Mouse (Mus musculus) CH12F3 (cell line): ENCODE results near the gene Gmip.

Experiments used
- in situ Hi-C: fragments of 300-500 bp; cut with MboI; formaldehyde crosslinking; loops from 2 replicates; pipeline ENCODE4 v1.14.3; 2020; ENCODE audit warnings: low sequenced_read_pairs

The Gmip gene

DNA sequence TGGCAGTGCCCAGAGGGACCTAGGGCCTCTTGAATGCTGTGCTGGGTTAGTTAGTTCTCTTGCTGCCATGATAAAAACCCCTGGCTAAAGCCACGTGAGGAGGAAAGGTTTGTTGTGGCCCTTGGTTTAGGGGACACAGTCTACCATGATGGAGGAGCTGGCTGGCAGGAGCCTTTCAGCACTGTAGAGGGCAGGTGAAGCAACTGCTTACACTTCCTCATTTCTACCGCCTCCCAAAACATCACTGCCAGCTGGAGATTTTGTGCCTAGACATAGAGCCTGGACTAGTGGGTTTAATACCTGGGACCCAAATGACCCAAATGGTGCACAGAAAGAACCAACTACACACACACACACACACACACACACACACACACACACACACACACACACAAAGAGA, 52.8 kb downstream of the Gmip start:
- in situ Hi-C loops, result no loop called here

DNA sequence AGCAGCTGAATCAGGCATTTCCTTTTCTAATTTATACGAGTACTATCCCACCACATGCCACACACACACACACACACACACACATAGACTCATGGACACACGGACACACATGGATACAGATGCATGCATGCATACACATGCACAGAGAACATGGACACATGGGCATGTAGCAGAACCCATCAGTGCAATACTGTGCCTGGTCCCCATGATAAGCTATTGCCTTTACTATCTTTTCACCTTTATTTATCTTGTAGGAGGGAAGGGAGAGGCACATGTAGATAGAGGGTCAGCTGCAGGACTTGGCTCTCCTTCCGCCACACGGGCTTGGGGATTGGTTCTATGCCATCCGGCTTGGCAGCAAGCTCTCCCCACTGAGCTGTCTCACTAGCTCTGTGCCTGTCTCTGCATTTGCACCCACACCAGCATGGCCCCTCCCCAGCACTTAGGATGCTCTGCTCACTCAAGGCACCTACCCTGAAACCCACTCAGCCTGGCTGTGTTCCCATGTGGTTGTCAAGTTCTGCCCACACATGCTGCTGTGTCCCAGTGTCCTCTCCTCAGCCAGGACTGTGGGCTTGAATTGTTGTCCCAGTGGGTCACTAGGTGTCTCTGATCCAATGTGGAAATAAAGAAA, 55.0 kb downstream of the Gmip start:
- in situ Hi-C loops, result no loop called here

DNA sequence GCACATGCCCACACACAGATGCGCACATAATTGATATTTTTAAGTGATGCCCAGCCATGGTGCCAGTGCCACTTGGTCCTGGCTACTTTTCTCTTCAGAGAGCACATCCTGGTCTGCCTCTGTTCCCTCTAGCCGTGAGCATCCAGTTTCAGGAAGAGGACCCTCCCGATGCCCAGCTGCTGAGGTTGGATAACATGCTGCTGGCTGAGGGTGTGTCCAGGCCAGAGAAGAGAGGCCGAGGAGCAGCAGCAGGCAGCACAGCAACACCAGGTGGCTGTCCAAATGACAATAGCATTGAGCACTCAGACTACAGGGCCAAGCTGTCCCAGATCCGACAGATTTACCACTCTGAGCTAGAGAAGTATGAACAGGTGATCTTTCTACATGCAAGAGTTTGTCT, 55.7 kb downstream of the Gmip start:
- in situ Hi-C loops, result no loop called here

DNA sequence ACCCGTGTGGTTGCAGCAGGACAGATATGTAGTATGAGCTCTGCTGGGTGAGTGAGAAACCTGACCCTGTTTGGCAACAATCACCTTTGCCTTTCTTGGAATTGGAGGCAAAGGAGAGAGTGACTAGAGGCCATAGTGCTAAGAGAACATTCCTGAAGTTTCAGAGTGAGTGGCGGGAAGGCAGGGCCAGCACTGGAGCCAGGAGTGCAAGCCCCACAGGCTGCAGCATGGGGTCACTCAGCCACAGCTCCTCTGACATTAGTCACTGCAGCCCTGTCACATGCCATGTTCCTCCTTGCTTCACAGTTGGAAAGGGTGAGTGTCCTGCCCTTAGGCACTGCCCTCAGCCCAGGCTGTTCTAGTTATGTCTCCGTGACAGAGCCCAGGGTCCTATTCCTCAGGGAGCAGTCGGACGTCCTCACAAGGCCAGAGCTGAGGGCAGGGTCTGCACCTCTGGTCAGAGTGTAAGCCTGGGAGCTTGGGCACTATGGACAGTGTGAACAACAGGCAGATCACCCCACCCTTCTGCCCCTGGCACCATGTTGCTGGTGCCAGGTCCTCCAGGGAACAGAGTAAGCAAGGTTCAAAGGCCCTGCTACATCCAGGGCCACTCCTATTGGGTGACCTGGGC, 59.3 kb downstream of the Gmip start:
- in situ Hi-C loops, result no loop called here

DNA sequence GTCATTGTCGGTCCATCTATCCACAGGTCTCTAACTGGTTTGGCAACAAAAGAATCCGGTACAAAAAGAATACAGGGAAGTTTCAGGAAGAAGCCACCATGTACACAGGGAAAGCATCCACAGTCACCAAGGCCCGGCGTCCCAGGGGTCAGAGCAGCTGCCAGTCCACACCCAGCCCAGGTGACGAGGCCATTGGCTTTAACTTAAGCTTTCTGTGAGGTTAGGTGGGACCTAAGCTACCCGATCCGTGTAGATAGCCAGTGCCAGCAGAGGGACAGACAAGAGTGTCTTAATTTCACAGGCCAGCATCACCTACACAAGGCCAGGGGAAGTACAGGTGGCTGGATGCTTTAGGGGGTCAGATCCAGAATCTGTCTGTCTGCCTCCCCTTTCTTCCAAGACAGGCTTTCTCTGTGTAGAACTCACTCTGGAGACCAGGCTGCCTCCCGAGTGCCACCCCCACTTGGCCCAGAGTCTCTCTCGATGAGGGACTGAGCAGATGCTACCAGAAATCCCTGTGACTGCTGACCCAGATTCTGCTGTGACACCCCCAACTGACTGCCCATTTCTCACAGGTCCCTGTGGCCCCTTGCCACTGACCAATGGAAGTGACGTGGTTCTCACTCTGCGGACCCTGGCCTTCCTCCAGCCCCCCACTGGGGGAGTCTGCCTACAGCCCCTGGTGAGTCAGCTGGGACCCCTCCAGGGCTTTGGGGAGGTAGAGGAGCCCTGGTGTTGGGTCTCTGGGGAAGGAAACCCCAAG, 61.7 kb downstream of the Gmip start:
- in situ Hi-C loops, result no loop called here

DNA sequence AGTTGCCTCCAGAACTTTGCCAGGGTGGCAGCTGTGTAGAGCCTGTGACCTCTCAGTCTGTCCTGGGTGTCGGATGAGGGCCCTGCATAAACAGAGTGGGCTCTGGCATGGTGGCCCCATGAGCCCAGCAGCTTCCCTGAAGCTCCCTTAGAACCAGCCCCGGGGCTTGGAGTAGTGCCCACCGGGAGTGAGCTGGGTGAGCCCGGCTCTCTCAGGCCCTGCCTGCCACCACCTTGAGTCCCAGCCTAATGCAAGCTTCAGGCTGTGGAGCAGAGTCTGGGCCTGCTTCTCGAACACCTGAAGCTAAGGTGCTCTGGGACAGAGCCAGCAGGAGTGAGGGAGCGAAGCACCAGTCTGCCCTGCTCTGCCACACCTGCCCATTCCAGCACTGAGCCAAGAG, 62.4 kb downstream of the Gmip start:
- in situ Hi-C loops, result no loop called here
